Mouse (Mus musculus) adrenal gland, postnatal 36 days (tissue): ENCODE results near the gene Zfp597. TPM values are rescaled to one million over a fixed set of nuclear protein-coding genes. Genes with fewer than 3 reads are reported as not detected.

Experiments
- DNase-seq, 2 experiments: peaks; one replicate each; pipeline ENCODE4 v3.0.0; 2021; ENCODE audit warnings: mixed read lengths in 1 of 2
- long read RNA-seq, 2 experiments: library from polyadenylated mRNA; stranded (forward); transcript quantifications; one replicate each; pipeline ENCODE4 v2.0.0; 2021; ENCODE audit warnings: borderline sequencing depth in 2 of 2
- total RNA-seq, 2 experiments: library from RNA; stranded (reverse); gene quantifications; 2 replicates each; pipeline ENCODE4 v1.2.3; 2021

Zfp597 gene
- total RNA-seq: 10 to 100 TPM; 14.1 to 21.7 TPM
- long read RNA-seq, experiment 1, partial matches to known transcripts: 0 of 4 reads
- long read RNA-seq, experiment 1, other reads (novel, unspliced or antisense): 3 of 4 reads
- long read RNA-seq, experiment 2: 0 reads

- peak; percentile 98 for DNase-seq
Measured at GRCm38 (mm10) chr16:3884201-3885064, at the start of gene Zfp597, which contains the start of gene Gm20695. Gene Zfp597 (minus strand): TSS chr16:3884561. Gene Gm20695 (plus strand): TSS chr16:3884648.

DNA sequence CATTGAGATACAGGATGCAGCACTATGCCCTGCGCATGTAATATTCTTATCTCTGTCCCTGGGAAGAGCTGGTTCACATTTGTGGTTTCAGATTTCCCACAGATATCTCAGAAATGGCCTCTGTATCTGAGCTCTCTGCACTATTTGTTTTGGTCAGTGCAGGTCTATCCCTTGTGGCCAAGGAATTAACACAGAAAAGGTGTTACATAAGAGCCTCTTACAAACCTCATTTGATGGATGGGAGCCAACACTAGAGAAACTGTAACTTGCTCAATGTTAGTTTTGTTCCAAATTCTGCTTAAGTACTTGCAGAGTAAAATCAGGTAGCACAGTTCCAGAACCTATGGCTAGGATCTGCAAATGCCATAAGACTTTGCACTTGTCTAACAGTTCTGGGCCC is 49.7 kb upstream of the Zfp597 start:
- DNase-seq: no peak

GRCm38 (mm10) chr16:3933536-3933935 is 49.2 kb upstream of the Zfp597 start:
- peak in 1 of 2 experiments; percentile 12 for DNase-seq

- no peak for DNase-seq
Measured at GRCm38 (mm10) chr16:3929151-3929550, 44.8 kb upstream of the Zfp597 start.

GRCm38 (mm10) chr16:3928582-3928981 is 44.2 kb upstream of the Zfp597 start:
- no peak for DNase-seq

DNA sequence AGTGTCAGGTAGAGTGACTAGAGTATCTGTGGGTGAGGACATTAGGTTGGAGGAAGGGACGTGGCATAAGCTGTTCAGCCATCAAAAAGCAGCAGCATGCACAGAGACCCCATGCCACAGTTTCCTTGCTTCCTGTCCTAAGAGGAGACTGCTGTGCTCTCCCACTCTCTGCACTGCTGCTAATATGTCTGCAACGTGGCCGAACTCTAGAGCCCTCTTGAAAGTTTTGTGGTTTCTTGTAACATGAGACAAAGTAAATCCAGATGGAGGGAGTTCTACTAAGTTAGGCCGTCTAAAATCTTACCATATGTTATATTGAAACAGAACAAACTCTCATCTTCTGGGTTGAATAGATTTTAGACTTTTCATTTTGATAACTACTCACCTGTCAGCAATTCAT is 39.6 kb upstream of the Zfp597 start:
- no peak for DNase-seq

DNA sequence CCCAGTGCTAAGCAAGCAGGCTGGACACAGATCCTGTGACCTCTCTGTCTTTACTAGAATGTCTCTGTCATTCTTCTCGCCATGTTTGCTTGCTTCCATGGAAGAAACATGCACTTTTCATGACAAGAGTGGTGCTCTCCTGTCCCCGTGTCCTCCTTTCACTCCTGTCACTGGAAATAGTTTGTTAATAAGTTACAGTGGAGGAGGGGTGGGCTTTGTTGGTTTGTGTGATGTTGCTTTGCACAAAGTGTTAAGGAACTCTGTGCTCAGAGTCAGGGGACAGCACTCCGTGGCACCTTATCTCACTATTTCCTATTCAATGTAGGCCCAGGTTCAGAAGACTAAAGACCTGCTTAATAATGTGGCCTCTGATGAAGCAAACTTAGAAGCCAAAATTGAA is 39.2 kb upstream of the Zfp597 start:
- DNase-seq: no peak

DNA sequence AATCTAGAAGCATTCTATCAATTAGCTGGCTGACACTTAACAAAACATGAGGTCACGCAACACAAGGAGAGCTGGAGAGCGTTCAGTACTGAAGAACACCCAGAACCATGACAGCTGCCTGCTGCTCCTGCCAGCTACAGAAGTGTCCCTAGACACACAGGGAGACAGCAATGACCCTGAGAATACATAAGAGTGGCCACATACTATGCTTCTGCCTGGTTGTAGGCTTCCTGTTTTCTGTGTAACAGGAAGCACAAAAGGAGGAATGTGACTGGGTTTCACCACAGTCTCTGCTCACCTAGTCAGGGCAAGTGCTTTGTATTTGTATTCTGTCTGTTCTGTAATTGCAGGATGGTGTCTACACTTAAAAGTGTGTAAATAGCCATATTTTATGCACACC is 36.4 kb upstream of the Zfp597 start:
- no peak for DNase-seq

GRCm38 (mm10) chr16:3909118-3909517 is 24.8 kb upstream of the Zfp597 start:
- DNase-seq: no peak

GRCm38 (mm10) chr16:3908537-3909111 is 24.3 kb upstream of the Zfp597 start, which contains the start of the genes 1700037C18Rik and Cluap1:
Gene 1700037C18Rik (minus strand): TSS chr16:3908689.
Gene Cluap1 (plus strand): TSS chr16:3908801.
- peak; percentile 95 for DNase-seq

- DNase-seq: no peak
Measured at GRCm38 (mm10) chr16:3907471-3907870, 23.1 kb upstream of the Zfp597 start.

DNA sequence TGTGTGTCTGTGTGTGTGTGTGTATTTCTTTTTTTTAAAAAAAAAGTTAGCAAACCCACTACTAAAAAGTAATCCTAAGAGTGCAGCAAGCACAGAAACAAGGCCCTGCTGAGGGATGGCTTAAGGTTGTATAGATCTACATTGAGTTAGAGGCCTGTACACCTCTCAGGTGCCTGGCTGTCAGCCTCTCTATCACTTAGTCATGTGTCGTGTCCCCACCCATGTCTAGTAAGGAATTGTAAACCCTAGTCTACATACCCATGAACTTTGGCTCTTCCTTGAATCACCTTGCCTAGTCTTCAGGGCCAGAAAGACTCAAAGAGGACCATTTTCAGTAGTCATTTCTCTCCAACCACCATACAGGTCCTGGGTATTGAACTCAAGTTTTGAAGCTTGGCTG is 12.2 kb upstream of the Zfp597 start:
- no peak for DNase-seq

GRCm38 (mm10) chr16:3896046-3896445 is 11.7 kb upstream of the Zfp597 start:
- DNase-seq: no peak

DNA sequence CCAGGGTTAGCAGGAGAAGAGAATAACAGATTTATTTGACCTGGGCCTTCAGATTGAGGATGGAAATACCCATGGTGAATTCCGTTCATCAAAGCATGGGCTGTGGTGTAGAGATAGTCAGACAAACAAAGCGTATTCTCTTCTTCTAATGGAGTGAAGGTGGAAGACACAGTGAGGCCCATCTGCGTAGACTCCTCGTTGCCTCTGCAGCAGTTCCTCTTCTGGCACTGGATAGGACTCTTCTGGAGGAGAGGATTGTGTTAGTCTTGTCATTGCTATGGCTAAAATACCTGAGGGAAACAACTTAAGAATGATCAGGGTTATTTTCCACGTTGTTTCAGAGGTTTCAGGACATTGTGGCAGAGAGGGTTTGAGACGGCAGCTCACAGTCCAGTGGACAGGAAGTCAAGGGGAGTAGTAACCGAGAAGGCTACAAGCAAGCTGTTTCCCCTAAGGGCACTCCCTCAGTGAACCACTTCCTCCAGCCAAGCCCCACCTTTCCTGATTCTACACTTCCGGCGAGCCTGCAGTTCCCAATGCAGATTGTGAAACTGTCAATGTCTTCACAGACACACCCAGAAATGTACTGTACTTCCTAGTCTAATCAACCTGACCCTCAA is 10.9 kb upstream of the Zfp597 start:
- peak; percentile 21 to 39 for DNase-seq

- no peak for DNase-seq
Measured at GRCm38 (mm10) chr16:3893739-3894138, 9.4 kb upstream of the Zfp597 start.

GRCm38 (mm10) chr16:3891621-3892295 is 7.4 kb upstream of the Zfp597 start:
- DNase-seq: no peak

- peak in 1 of 2 experiments; percentile 13 for DNase-seq
Measured at GRCm38 (mm10) chr16:3885065-3885670, 807 bp upstream of the Zfp597 start.

DNA sequence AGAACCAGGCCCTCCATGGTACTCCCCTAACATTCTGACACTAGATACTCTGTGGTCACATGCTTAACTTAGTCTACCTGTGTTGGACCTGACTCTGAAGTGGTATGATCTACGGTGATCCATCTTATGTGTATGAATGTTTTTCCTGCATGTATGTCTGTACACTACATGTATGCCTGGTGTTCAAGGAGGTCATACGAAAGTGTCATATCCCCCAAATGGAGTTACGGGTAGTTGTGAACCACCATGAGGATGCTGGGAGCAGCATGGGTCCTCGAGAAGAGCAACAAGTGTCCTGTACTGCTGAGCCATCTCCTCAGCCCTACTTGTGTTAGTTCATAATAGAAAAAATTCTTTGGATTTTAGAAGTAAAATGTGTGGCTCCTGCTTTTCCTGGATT is 8.0 kb downstream of the Zfp597 start:
- no peak for DNase-seq

DNA sequence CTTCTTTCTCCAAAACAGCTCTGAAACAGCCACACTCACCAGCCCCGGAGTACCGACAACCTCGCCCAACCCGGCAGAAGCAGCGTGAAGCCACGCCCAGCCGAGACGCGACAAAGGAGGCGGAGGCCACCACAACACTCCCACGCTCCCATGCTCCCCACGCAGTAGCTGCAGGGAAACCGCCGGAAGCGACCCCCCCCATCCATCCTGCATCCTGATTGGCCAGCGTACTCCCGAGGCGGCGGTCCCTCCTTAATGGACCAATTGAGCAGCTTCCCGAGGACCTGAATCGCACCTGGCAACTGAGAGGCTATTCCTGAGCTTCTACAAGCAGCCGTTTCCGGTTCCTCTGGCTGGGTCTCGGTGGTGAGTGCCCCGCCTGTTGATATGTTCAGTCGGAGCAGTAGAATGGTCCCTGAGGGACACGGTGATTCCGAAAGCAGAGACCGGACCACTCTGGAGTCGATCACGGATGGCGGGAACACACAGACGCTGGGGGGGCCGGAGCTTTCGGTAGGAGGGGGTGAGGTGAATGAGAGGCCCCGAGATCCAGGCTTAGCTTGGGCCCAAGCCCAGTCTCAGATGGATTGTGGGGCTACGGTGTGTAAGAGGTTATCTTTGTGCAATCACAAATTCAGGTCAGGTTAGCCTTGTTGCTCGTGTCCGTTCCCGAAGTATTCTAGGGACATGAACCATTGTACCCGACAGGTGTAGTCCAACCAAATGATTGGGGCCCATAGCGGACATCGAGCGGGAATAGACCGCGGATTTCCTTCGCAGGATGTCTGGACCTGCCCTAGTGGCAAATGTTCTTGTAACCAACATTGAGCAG is 11.9 kb downstream of the Zfp597 start, which contains the start of gene Naa60:
TSS of gene Naa60 (plus strand) at position 160 of the 832 bp plus-strand sequence.
- peak; percentile 94 to 95 for DNase-seq

DNA sequence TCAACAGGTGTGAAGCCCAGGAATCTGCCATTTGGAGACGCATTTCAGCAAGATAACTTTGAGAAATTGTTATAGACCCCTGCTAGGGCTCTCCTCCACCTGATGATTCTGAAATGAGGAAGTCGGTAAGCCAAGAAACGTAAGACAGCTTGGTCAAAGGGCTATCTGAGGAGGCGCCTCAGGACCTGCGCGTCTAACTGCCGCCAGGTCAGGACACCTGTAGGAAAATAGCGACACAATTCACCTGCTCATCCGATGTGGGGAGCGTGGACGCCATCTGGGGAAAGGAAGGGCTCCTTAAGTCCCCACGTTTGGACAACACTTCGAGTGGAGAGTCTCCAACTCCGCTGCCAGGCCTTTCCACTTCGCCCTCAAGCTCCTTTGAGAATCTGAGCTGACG is 12.5 kb downstream of the Zfp597 start:
- no peak for DNase-seq

- DNase-seq: no peak
Measured at GRCm38 (mm10) chr16:3859254-3859653, 25.1 kb downstream of the Zfp597 start.
